17 mouse cellular contexts compared by ENCODE assay signal in the genomic region with DNA sequence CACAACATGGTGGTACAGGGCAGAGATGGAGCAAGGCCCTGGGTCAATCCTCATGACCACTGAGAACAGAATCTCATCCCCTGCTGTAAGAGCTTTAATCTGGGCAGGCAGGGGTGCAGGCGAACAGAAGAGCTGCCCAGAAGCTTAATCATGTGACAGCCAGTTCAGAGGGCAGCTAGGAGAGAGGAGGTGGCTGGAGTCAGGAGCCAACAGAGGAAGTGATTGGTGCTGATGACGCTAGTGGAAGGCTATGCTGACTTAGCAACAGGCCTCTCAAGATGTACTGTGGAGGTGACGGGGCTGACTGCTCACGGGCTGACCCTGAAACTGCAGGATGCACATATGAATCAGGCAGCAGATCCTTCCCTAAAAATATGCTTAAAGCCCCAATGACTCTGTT. TPM values are rescaled to one million over a fixed set of nuclear protein-coding genes. Genes with fewer than 3 reads are reported as not detected.
DNase-seq lines count a peak whose midpoint lies in the region; ATAC-seq and TF ChIP-seq lines count a peak whose summit lies in the region.
"Had no signal": no experiment of that assay in that cellular context is flagged by ENCODE, and none has a peak within 500 bp of the region (broad histone marks: within the 10 kb centered on the region; RNA-seq: fewer than 3 reads in every experiment).

No protein-coding gene starts in this region.

- H3K4me1 ChIP-seq in liver, embryonic 14.5 days (replicated peaks; ENCODE audit: control insufficient read depth in 2 of 2, insufficient read depth in 2 of 2, low read length in 1 of 2): no peaks in the 10 kb centered on the region
- H3K4me1 ChIP-seq in stomach, postnatal 0 days (replicated peaks; ENCODE audit: control insufficient read depth, insufficient read depth): no peaks in the 10 kb centered on the region
- H3K4me1 ChIP-seq in midbrain, embryonic 16.5 days (ENCODE audit: control insufficient read depth, insufficient read depth, low read length): peaks cover 2% of the 10 kb centered on the region; the same call in 1 of the 2 replicates
- H3K4me1 ChIP-seq: embryonic facial prominence, embryonic 15.5 days; hindbrain, embryonic 15.5 days; lung, embryonic 15.5 days had no signal

- no peak overlapping the region for H3K27ac ChIP-seq in liver, embryonic 14.5 days
- no peak overlapping the region for H3K27ac ChIP-seq in stomach, postnatal 0 days (replicated peaks)
- no peak overlapping the region for H3K27ac ChIP-seq in midbrain, embryonic 16.5 days (ENCODE audit: low read length)
- H3K27ac ChIP-seq: embryonic facial prominence, embryonic 15.5 days; heart, embryonic 15.5 days; hindbrain, embryonic 15.5 days; lung, embryonic 15.5 days had no signal

- H3K4me2 ChIP-seq in liver, embryonic 14.5 days (ENCODE audit: low read depth): no peak overlapping the region
- H3K4me2 ChIP-seq in stomach, postnatal 0 days (replicated peaks; ENCODE audit: low read depth): no peak overlapping the region
- H3K4me2 ChIP-seq in midbrain, embryonic 16.5 days (ENCODE audit: low read length): no peak overlapping the region
- H3K4me2 ChIP-seq: embryonic facial prominence, embryonic 15.5 days; heart, embryonic 15.5 days; hindbrain, embryonic 15.5 days; lung, embryonic 15.5 days; midbrain, embryonic 11.5 days had no signal

- no peaks in the 10 kb centered on the region for H3K36me3 ChIP-seq in liver, embryonic 14.5 days (replicated peaks; ENCODE audit: control insufficient read depth, insufficient read depth, low read depth)
- no peaks in the 10 kb centered on the region for H3K36me3 ChIP-seq in stomach, postnatal 0 days (ENCODE audit: control insufficient read depth, insufficient read depth, low read length)
- H3K36me3 ChIP-seq in midbrain, embryonic 16.5 days (ENCODE audit: control insufficient read depth, insufficient read depth, low read length): no peaks in the 10 kb centered on the region
- H3K36me3 ChIP-seq: embryonic facial prominence, embryonic 15.5 days; G1E; heart, embryonic 15.5 days; hindbrain, embryonic 15.5 days; lung, embryonic 15.5 days had no signal

- no peak overlapping the region for H3K9ac ChIP-seq in liver, embryonic 14.5 days (replicated peaks)
- no peak overlapping the region for H3K9ac ChIP-seq in stomach, postnatal 0 days (ENCODE audit: low read length)
- H3K9ac ChIP-seq in midbrain, embryonic 16.5 days (ENCODE audit: low read depth, low read length): no peak overlapping the region
- H3K9ac ChIP-seq: embryonic facial prominence, embryonic 15.5 days; heart, embryonic 15.5 days; hindbrain, embryonic 15.5 days; lung, embryonic 15.5 days had no signal

- peak; percentile 29 for DNase-seq in adrenal gland, postnatal 25 days
- no peak for DNase-seq in adrenal gland, adult 8-10 months
- DNase-seq in liver, embryonic 14.5 days (ENCODE audit: low read depth in 3 of 3, low spot score in 3 of 3): no peak
- DNase-seq in liver: no peak
- DNase-seq in kidney, postnatal 14 days: peak; percentile 57
- DNase-seq in stomach, postnatal 0 days (ENCODE audit: low spot score): no peak
- DNase-seq in thymus, postnatal 25 days: no peak
- DNase-seq: cerebellum, postnatal 36 days; gastrocnemius, postnatal 25 days had no signal

- H3K4me3 ChIP-seq in liver, embryonic 14.5 days (ENCODE audit: insufficient read depth in 1 of 2, low read depth in 2 of 2, low read length in 2 of 2): no peak overlapping the region
- H3K4me3 ChIP-seq in stomach, postnatal 0 days (ENCODE audit: low read depth, low read length): no peak overlapping the region
- no peak overlapping the region for H3K4me3 ChIP-seq in midbrain, embryonic 16.5 days (ENCODE audit: low read depth, low read length)
- H3K4me3 ChIP-seq: embryonic facial prominence, embryonic 15.5 days; heart, embryonic 15.5 days; hindbrain, embryonic 15.5 days; lung, embryonic 15.5 days had no signal

- TF ChIP-seq EP300 in liver, embryonic 14.5 days (IDR thresholded peaks at IDR 0.05; ENCODE audit: low read depth): no peak
- TF ChIP-seq EP300 in stomach, postnatal 0 days (optimal IDR thresholded peaks at IDR 0.05): no peak

- H3K27me3 ChIP-seq in liver, embryonic 14.5 days (ENCODE audit: control insufficient read depth, insufficient read depth, low read length): no peaks in the 10 kb centered on the region
- H3K27me3 ChIP-seq in stomach, postnatal 0 days (ENCODE audit: control insufficient read depth, insufficient read depth, low read length): no peaks in the 10 kb centered on the region
- H3K27me3 ChIP-seq in midbrain, embryonic 16.5 days (ENCODE audit: control insufficient read depth, insufficient read depth, low read depth, low read length): no peaks in the 10 kb centered on the region
- H3K27me3 ChIP-seq: embryonic facial prominence, embryonic 15.5 days; heart, embryonic 15.5 days; hindbrain, embryonic 15.5 days; lung, embryonic 15.5 days had no signal

- WGBS in liver, embryonic 14.5 days (ENCODE audit: insufficient replicate concordance): 45% methylated on average over 4 of the region's 4 CpGs
- 52% methylated on average over 4 of the region's 4 CpGs for WGBS in stomach, postnatal 0 days
- WGBS in midbrain, embryonic 16.5 days: 43% methylated on average over 4 of the region's 4 CpGs

- TF ChIP-seq CTCF in liver, embryonic 14.5 days (IDR thresholded peaks at IDR 0.05; ENCODE audit: low read depth): no peak
- no peak for TF ChIP-seq CTCF in stomach, postnatal 0 days (IDR thresholded peaks at IDR 0.05; ENCODE audit: low read depth)

- ATAC-seq in liver, embryonic 14.5 days (ENCODE audit: insufficient read depth): peak; percentile 23; the same call in 1 of the 2 replicates
- peak; percentile 61; the same call in 1 of the 2 replicates for ATAC-seq in stomach, postnatal 0 days (ENCODE audit: low FRiP score, low TSS enrichment)
- no peak for ATAC-seq in midbrain, embryonic 16.5 days
- ATAC-seq: forebrain, embryonic 16.5 days had no signal

- H3K9me3 ChIP-seq in liver, embryonic 14.5 days (ENCODE audit: control insufficient read depth, low read length): no peaks in the 10 kb centered on the region
- no peaks in the 10 kb centered on the region for H3K9me3 ChIP-seq in stomach, postnatal 0 days (ENCODE audit: control insufficient read depth, low read length)
- no peaks in the 10 kb centered on the region for H3K9me3 ChIP-seq in midbrain, embryonic 16.5 days (replicated peaks; ENCODE audit: control insufficient read depth, low read length, poor library complexity, severe bottlenecking)
- H3K9me3 ChIP-seq: embryonic facial prominence, embryonic 15.5 days; G1E; heart, embryonic 15.5 days; hindbrain, embryonic 15.5 days; lung, embryonic 15.5 days had no signal

RNA-seq across cellular contexts. Expression of a gene that starts 24.7 kb away (rescaled TPM):
- total RNA-seq in adrenal gland, postnatal 25 days (2021): 52.6 and 90.3 TPM in 2 replicates
- total RNA-seq in adrenal gland, adult 8-10 months (2022): 10 to 100 TPM; 64.7 to 85.3 (median 72.1) TPM
- polyA plus RNA-seq in liver, embryonic 14.5 days (2012; rRNA removed): 45.0 and 105 TPM in 2 replicates
- polyA plus RNA-seq in liver, embryonic 14.5 days (2014; fragmentation: Nextera tagmentation; extraction: Ambion mirVana): 167 and 188 TPM in 2 replicates
- polyA plus RNA-seq in stomach, postnatal 0 days (2015; fragmentation: Nextera tagmentation; extraction: Ambion mirVana): 168 and 177 TPM in 2 replicates
- polyA plus RNA-seq in midbrain, embryonic 16.5 days (2015; fragmentation: Nextera tagmentation; extraction: Ambion mirVana): 212 and 234 TPM in 2 replicates

RNA-seq across cellular contexts. Expression of a gene that starts 35.3 kb away (rescaled TPM):
- 6.0 and 11.3 TPM in 2 replicates for total RNA-seq in adrenal gland, postnatal 25 days (2021)
- 10 to 100 TPM in 1 of 4 experiments, 1 to 10 TPM in 3; 3.9 to 18.8 (median 5.7) TPM for total RNA-seq in adrenal gland, adult 8-10 months (2022)
- 1.0 and 1.3 TPM in 2 replicates for polyA plus RNA-seq in liver, embryonic 14.5 days (2012; rRNA removed)
- 1.8 and 1.9 TPM in 2 replicates for polyA plus RNA-seq in liver, embryonic 14.5 days (2014; fragmentation: Nextera tagmentation; extraction: Ambion mirVana)
- 14.1 and 18.5 TPM in 2 replicates for polyA plus RNA-seq in stomach, postnatal 0 days (2015; fragmentation: Nextera tagmentation; extraction: Ambion mirVana)
- 2.2 and 3.0 TPM in 2 replicates for polyA plus RNA-seq in midbrain, embryonic 16.5 days (2015; fragmentation: Nextera tagmentation; extraction: Ambion mirVana)

RNA-seq across cellular contexts. Expression of a gene that starts 36.0 kb away (rescaled TPM):
- total RNA-seq in adrenal gland, postnatal 25 days (2021): 39.2 and 43.3 TPM in 2 replicates
- total RNA-seq in adrenal gland, adult 8-10 months (2022): 10 to 100 TPM; 28.7 to 41.8 (median 33.2) TPM
- 12.5 and 25.2 TPM in 2 replicates for polyA plus RNA-seq in liver, embryonic 14.5 days (2012; rRNA removed)
- 30.3 and 38.0 TPM in 2 replicates for polyA plus RNA-seq in liver, embryonic 14.5 days (2014; fragmentation: Nextera tagmentation; extraction: Ambion mirVana)
- polyA plus RNA-seq in stomach, postnatal 0 days (2015; fragmentation: Nextera tagmentation; extraction: Ambion mirVana): 24.9 and 27.0 TPM in 2 replicates
- 55.9 and 66.5 TPM in 2 replicates for polyA plus RNA-seq in midbrain, embryonic 16.5 days (2015; fragmentation: Nextera tagmentation; extraction: Ambion mirVana)

Comparison
In these comparisons a context has a peak if more than half of its experiments do, and no peak if none do; other contexts are left out.
1. DNase-seq: peak in adrenal gland, postnatal 25 days (single experiment) and kidney, postnatal 14 days (single experiment); none in adrenal gland, adult 8-10 months (single experiment), liver, embryonic 14.5 days (0 of 3), liver (single experiment), stomach, postnatal 0 days (single experiment) and thymus, postnatal 25 days (single experiment).